Mouse (Mus musculus) lung, postnatal 0 days (tissue): ENCODE measurements around the gene Lysmd4. TPM values are rescaled to one million over a fixed set of nuclear protein-coding genes. Genes with fewer than 3 reads are reported as not detected.

Experiments
- ATAC-seq: fragments of 200-750 bp; cut with Nextera tagmentation; 2 replicates; pipeline ENCODE4 v1.8.0; 2017; ENCODE audit warnings: moderate library complexity
- DNase-seq: peaks from one replicate; pipeline ENCODE4 v3.0.0-alpha.2; 2016; ENCODE audit warnings: low spot score
- H3K27ac ChIP-seq: fragments of 300-500 bp; sonication (generic); 2 replicates; pipeline ENCODE4 v1.5.1; 2014; ENCODE audit warnings: antibody characterized with exemption, mild to moderate bottlenecking, low read length, mixed read lengths
- H3K27me3 ChIP-seq: fragments of 300-500 bp; sonication (generic); replicated peaks from 2 replicates; pipeline ENCODE4 v1.6.1; 2014; ENCODE audit warnings: low read length, mixed read lengths; ENCODE audit not compliant: insufficient read depth
- H3K36me3 ChIP-seq: fragments of 300-500 bp; sonication (generic); 2 replicates; pipeline ENCODE4 v1.6.1; 2014; ENCODE audit warnings: low read length, mixed read lengths; ENCODE audit not compliant: insufficient read depth
- H3K4me1 ChIP-seq: fragments of 300-500 bp; sonication (generic); 2 replicates; pipeline ENCODE4 v1.6.1; 2014; ENCODE audit warnings: antibody characterized with exemption, low read depth, low read length, mixed read lengths; ENCODE audit not compliant: insufficient read depth
- H3K4me2 ChIP-seq: fragments of 300-500 bp; sonication (generic); replicated peaks from 2 replicates; pipeline ENCODE4 v1.6.1; 2014; ENCODE audit warnings: low read depth, mild to moderate bottlenecking, low read length, moderate library complexity, mixed read lengths
- H3K4me3 ChIP-seq: fragments of 300-500 bp; sonication (generic); 2 replicates; pipeline ENCODE4 v1.5.1; 2014; ENCODE audit warnings: low read depth, low read length
- H3K9ac ChIP-seq: fragments of 300-500 bp; sonication (generic); replicated peaks from 2 replicates; pipeline ENCODE4 v1.6.1; 2014; ENCODE audit warnings: low read depth, mild to moderate bottlenecking
- H3K9me3 ChIP-seq: fragments of 300-500 bp; sonication (generic); 2 replicates; pipeline ENCODE4 v1.6.1; 2016; ENCODE audit warnings: low read length, mixed read lengths
- CTCF ChIP-seq: IDR thresholded peaks from 2 replicates; pipeline ENCODE4 v1.5.1; 2016; ENCODE audit warnings: antibody characterized with exemption, mild to moderate bottlenecking
- EP300 ChIP-seq: IDR thresholded peaks from 2 replicates; pipeline ENCODE4 v1.6.1; 2016; ENCODE audit warnings: antibody characterized with exemption, mild to moderate bottlenecking, control low read depth
- WGBS: fragments of 180-500 bp; shearing (Covaris S2); extraction: QIAGEN DNeasy Blood & Tissue Kit; methylation state at CpG from one replicate; pipeline ENCODE4 v1.1.7; 2014; 5-methylcytosine and 5-hydroxymethylcytosine counted together
- polyA plus RNA-seq: library from polyadenylated mRNA; unstranded; fragments of >200 nt; fragmentation: Nextera tagmentation; extraction: Ambion mirVana; gene quantifications from 2 replicates; pipeline ENCODE4 v1.2.1, GENCODE M21; 2015

Gene Lysmd4
- polyA plus RNA-seq, 1 experiment from 2014 or later, result 10.8 TPM

DNA sequence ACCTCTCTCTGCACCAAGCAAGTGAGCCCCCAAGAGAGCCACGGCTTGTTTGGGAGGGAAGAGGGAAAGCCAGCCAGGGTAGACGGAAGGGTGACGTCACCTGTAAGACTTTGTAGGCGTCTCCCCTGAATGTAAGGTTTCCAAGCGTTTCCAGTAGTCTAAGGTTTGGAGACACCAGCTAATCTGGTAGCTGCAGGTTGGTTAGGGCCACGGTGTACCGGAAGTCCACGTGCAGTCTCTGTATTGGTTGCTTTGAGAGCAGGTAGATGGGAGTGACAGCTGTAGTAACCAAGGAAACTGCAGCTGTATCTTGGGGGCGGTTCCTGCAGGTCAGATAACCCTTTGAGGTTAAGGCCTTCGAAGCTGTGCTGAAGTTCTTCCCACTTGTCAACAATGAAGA, 15.8 kb upstream of the Lysmd4 start:
- no peak overlapping the region for H3K9ac ChIP-seq
- H3K27ac ChIP-seq, result no peak overlapping the region
- no peak for DNase-seq
- H3K36me3 ChIP-seq, result no peaks in the 10 kb centered on the region
- H3K27me3 ChIP-seq, result no peaks in the 10 kb centered on the region
- no peaks in the 10 kb centered on the region for H3K4me1 ChIP-seq
- H3K4me2 ChIP-seq, result no peak overlapping the region
- no peak for ATAC-seq
- 60% methylated on average over 10 of the region's 10 CpGs for WGBS
- TF ChIP-seq CTCF (no peak), EP300 (no peak)
- no peak overlapping the region for H3K4me3 ChIP-seq
- no peaks in the 10 kb centered on the region for H3K9me3 ChIP-seq

DNA sequence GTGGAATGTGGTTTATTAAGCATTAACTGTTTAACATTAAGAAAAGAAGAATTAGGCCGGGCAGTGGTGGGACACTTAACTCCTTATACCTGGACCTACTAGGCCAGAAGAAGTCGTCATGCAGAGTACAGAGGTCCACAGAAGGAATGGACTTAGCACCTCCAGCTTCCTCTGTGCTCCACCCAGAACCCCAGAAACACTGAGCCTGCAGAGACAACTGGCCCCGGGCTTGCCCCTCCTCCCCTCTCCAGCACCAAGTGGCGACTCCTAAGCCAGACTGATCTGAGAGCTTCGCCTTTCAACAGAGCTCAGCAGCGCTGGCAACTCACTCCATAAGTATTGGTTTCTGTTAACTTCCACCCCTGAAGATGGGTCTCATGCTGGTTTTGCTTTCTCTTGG, 14.6 kb upstream of the Lysmd4 start:
- Histone ChIP-seq H3K4me2 (no peak overlapping the region), H3K4me1 (no peaks in the 10 kb centered on the region), H3K9me3 (no peaks in the 10 kb centered on the region), H3K9ac (no peak overlapping the region), H3K4me3 (no peak overlapping the region), H3K36me3 (no peaks in the 10 kb centered on the region), H3K27me3 (no peaks in the 10 kb centered on the region), H3K27ac (no peak overlapping the region)
- ATAC-seq (no peak), DNase-seq (no peak)
- WGBS, result 40% methylated on average over 6 of the region's 6 CpGs
- TF ChIP-seq CTCF, result no peak
- TF ChIP-seq EP300, result no peak

DNA sequence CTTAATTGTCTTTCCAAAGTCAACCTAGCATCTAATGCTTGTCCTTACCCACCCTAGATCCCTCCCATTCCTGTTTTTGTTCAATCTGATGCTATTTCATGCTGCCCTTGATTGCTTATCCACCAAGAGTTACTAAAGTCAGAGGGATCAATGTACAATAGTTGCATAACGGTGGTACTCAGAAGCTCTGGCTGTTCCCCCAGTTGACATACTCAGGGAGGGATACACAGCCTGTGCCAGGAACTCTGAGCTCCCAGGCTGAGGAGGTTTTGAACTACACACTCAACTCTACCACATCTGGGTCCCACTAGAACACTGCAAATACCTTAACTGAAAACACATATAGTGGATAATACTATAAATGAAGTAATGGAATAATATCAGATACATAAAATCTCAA, 14.0 kb upstream of the Lysmd4 start:
- Histone ChIP-seq H3K9me3 (no peaks in the 10 kb centered on the region), H3K4me3 (no peak overlapping the region), H3K27ac (no peak overlapping the region), H3K9ac (no peak overlapping the region), H3K27me3 (no peaks in the 10 kb centered on the region), H3K4me2 (no peak overlapping the region), H3K36me3 (no peaks in the 10 kb centered on the region), H3K4me1 (no peaks in the 10 kb centered on the region)
- DNase-seq (no peak), ATAC-seq (no peak)
- 57% methylated on average over 1 of the region's 1 CpGs for WGBS
- TF ChIP-seq CTCF (no peak), EP300 (no peak)

DNA sequence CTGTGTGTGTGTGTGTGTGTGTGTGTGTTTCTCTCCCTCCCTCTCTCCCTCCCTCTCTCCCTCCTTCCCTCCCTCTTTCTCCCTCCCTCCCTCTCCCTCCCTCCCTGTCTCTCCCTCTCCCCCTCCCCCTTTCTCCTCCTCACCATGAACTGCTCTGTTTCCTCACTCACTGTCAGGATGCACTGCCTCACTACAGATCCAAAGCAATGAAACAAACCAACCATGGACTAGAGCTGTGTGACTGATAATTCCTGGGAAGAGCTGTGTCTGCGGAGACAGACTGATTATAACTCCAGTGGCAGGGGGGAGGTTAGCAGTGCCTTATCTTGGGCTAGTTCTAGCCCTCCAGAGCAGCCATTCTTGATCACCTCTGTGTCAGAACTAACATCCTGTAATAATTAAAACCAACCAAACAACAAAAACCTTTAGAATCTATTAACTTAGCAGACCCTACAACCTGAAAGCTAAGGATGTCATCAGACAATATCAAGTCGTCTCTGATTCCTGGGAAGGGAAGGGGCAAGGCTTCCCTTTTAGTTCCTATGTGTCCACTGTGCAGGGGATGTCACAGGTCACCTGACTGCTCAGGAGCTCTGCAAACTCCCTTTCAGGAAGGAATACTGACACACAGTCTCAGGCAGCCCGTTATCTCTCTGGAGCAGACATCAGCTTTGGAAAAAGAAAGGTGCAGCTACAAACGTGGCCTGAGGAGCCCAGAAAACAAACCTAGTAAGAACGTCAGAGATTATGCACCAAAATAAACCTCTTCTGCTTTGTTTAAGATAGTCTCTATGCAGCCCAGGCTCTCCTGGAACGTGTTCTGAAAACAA, 12.1 kb upstream of the Lysmd4 start:
- no peak overlapping the region for H3K27ac ChIP-seq

DNA sequence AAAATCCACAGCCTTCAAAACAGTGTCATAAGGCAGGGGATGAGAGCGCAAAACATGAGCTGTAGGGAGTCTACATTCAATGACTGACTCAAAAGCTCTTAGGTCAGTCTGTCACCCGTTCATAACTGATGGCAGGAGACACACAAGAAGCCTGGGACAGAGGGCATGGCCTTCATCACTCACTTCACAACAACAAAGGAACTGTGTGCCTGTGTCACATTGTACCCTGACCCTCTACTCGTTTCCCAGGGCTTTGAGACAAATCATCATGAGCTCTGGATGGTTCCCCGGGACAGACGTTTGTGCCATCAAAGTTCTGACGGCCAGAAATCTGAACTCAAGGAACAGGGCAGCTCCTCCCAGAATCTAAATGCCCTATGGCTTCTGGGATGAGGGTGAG, 11.0 kb upstream of the Lysmd4 start:
- ATAC-seq, result no peak
- H3K27me3 ChIP-seq, result no peaks in the 10 kb centered on the region
- H3K36me3 ChIP-seq, result no peaks in the 10 kb centered on the region
- TF ChIP-seq CTCF (no peak), EP300 (no peak)
- H3K27ac ChIP-seq, result no peak overlapping the region
- no peaks in the 10 kb centered on the region for H3K4me1 ChIP-seq
- no peak overlapping the region for H3K9ac ChIP-seq
- no peaks in the 10 kb centered on the region for H3K9me3 ChIP-seq
- H3K4me3 ChIP-seq, result no peak overlapping the region
- WGBS, result 43% methylated on average over 6 of the region's 6 CpGs
- H3K4me2 ChIP-seq, result no peak overlapping the region
- DNase-seq, result no peak

More for the DNA sequence above, 12.1 kb upstream of the Lysmd4 start:
- Histone ChIP-seq H3K36me3 (no peaks in the 10 kb centered on the region), H3K4me2 (no peak overlapping the region), H3K4me3 (no peak overlapping the region), H3K9ac (no peak overlapping the region), H3K4me1 (no peaks in the 10 kb centered on the region), H3K9me3 (no peaks in the 10 kb centered on the region), H3K27me3 (no peaks in the 10 kb centered on the region)
- DNase-seq, result no peak
- WGBS, result 45% methylated on average over 6 of the region's 6 CpGs
- ATAC-seq, result no peak
- TF ChIP-seq EP300, result no peak
- TF ChIP-seq CTCF, result no peak

DNA sequence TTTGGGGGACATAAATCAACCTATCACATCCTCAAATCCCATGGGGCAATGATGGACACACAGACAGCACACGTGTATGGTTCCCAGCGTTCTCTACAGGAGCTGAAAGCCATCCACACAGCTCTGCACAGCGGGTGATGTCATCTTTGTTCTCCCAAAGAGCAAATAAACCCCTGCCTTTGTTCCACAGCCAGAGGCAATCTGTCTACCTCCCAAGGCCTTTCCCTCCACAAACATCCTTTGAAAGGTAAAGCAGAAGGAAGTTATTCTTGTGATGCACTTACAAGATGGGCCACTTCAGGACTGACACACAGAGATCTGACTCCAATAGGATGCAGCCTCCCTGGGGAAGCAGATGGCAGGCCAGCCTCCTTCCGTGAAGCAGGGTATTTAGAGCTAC, 10.4 kb upstream of the Lysmd4 start:
- no peak overlapping the region for H3K4me3 ChIP-seq
- no peaks in the 10 kb centered on the region for H3K9me3 ChIP-seq
- H3K4me2 ChIP-seq, result no peak overlapping the region
- DNase-seq, result no peak
- no peak for ATAC-seq
- WGBS, result 41% methylated on average over 4 of the region's 4 CpGs
- no peaks in the 10 kb centered on the region for H3K4me1 ChIP-seq
- TF ChIP-seq EP300 (no peak), CTCF (no peak)
- no peaks in the 10 kb centered on the region for H3K27me3 ChIP-seq
- no peak overlapping the region for H3K9ac ChIP-seq
- no peak overlapping the region for H3K27ac ChIP-seq
- no peaks in the 10 kb centered on the region for H3K36me3 ChIP-seq
